Mouse (Mus musculus) liver, embryonic 11.5 days (tissue): ENCODE measurements around the gene Dst. TPM values are rescaled to one million over a fixed set of nuclear protein-coding genes. Genes with fewer than 3 reads are reported as not detected.

ENCODE experiments used
- ATAC-seq: fragments of 200-750 bp; cut with Nextera tagmentation; replicated peaks from 2 replicates; pipeline ENCODE4 v1.8.0; 2017; ENCODE audit warnings: moderate number of reproducible peaks, mild to moderate bottlenecking, moderate TSS enrichment, moderate library complexity; ENCODE audit not compliant: low FRiP score
- DNase-seq: peaks from one replicate; pipeline ENCODE4 v3.0.0-alpha.2; 2017; ENCODE audit warnings: low spot score
- H3K27ac ChIP-seq: fragments of 300-500 bp; sonication (generic); 2 replicates; pipeline ENCODE4 v1.5.1; 2014; ENCODE audit warnings: mild to moderate bottlenecking, low read depth, low read length, control low read depth
- H3K27me3 ChIP-seq: fragments of 300-500 bp; sonication (generic); replicated peaks from 2 replicates; pipeline ENCODE4 v1.6.1; 2014; ENCODE audit warnings: low read length, mixed read lengths; ENCODE audit not compliant: control insufficient read depth, insufficient read depth
- H3K36me3 ChIP-seq: fragments of 300-500 bp; sonication (generic); 2 replicates; pipeline ENCODE4 v1.6.1; 2014; ENCODE audit warnings: mild to moderate bottlenecking, low read length, moderate library complexity, mixed read lengths; ENCODE audit not compliant: control insufficient read depth, insufficient read depth
- H3K4me1 ChIP-seq: fragments of 300-500 bp; sonication (generic); replicated peaks from 2 replicates; pipeline ENCODE4 v1.6.1; 2014; ENCODE audit warnings: low read length, mixed read lengths; ENCODE audit not compliant: control insufficient read depth, insufficient read depth
- H3K4me2 ChIP-seq: fragments of 300-500 bp; sonication (generic); 2 replicates; pipeline ENCODE4 v1.6.1; 2014; ENCODE audit warnings: mild to moderate bottlenecking, control low read depth, moderate library complexity
- H3K4me3 ChIP-seq: fragments of 300-500 bp; sonication (generic); 2 replicates; pipeline ENCODE4 v1.5.1; 2014; ENCODE audit warnings: low read depth, low read length, control low read depth
- H3K9ac ChIP-seq: fragments of 300-500 bp; sonication (generic); 2 replicates; pipeline ENCODE4 v1.6.1; 2014; ENCODE audit warnings: low read depth, low read length, control low read depth
- H3K9me3 ChIP-seq: fragments of 300-500 bp; sonication (generic); 2 replicates; pipeline ENCODE4 v1.6.1; 2016; ENCODE audit warnings: low read length, inconsistent platforms, mixed read lengths; ENCODE audit not compliant: control insufficient read depth
- WGBS: fragments of 180-500 bp; shearing (Covaris S2); extraction: QIAGEN DNeasy Blood & Tissue Kit; methylation state at CpG from one replicate; pipeline ENCODE4 v1.1.7; 2014; 5-methylcytosine and 5-hydroxymethylcytosine counted together
- polyA plus RNA-seq: library from polyadenylated mRNA; unstranded; fragments of >200 nt; fragmentation: Nextera tagmentation; extraction: Ambion mirVana; gene quantifications from 2 replicates; pipeline ENCODE4 v1.2.1, GENCODE M21; 2014

Gene Dst
- polyA plus RNA-seq, 1 experiment from 2014 or later = 9.4 TPM

- Histone ChIP-seq H3K9ac (no peak overlapping the region), H3K4me3 (no peak overlapping the region), H3K4me2 (no peak overlapping the region), H3K9me3 (no peaks in the 10 kb centered on the region), H3K36me3 (no peaks in the 10 kb centered on the region), H3K4me1 (no peaks in the 10 kb centered on the region), H3K27ac (no peak overlapping the region), H3K27me3 (no peaks in the 10 kb centered on the region)
- DNase-seq (no peak), ATAC-seq (no peak)
- WGBS = 75% methylated on average over 5 of the region's 5 CpGs
Observed at GRCm38 (mm10) chr1:33996105-33996887, 88.3 kb downstream of the Dst start.

- ATAC-seq (no peak), DNase-seq (no peak)
- no peak overlapping the region for H3K4me3 ChIP-seq
- no peak overlapping the region for H3K27ac ChIP-seq
- 83% methylated on average over 4 of the region's 4 CpGs for WGBS
- no peaks in the 10 kb centered on the region for H3K9me3 ChIP-seq
- H3K9ac ChIP-seq = no peak overlapping the region
- no peaks in the 10 kb centered on the region for H3K27me3 ChIP-seq
- H3K4me2 ChIP-seq = no peak overlapping the region
- peaks cover 7% of the 10 kb centered on the region; the same call in 1 of the 2 replicates for H3K4me1 ChIP-seq
- no peaks in the 10 kb centered on the region for H3K36me3 ChIP-seq
Observed at GRCm38 (mm10) chr1:34002321-34002720, 94.3 kb downstream of the Dst start.

- Histone ChIP-seq H3K36me3 (no peaks in the 10 kb centered on the region), H3K27me3 (no peaks in the 10 kb centered on the region), H3K4me3 (no peak overlapping the region), H3K9ac (no peak overlapping the region), H3K27ac (no peak overlapping the region), H3K9me3 (no peaks in the 10 kb centered on the region), H3K4me1 (peaks cover 7% of the 10 kb centered on the region; the same call in 1 of the 2 replicates), H3K4me2 (no peak overlapping the region)
- DNase-seq = no peak
- ATAC-seq = no peak
- 45% methylated on average over 9 of the region's 9 CpGs for WGBS
Observed at GRCm38 (mm10) chr1:34002970-34003369, 94.9 kb downstream of the Dst start.

- peak overlapping the region; percentile 42 for H3K4me3 ChIP-seq
- H3K36me3 ChIP-seq = no peaks in the 10 kb centered on the region
- no peak overlapping the region for H3K27ac ChIP-seq
- peak overlapping the region; percentile 74 for H3K4me2 ChIP-seq
- ATAC-seq = no peak
- H3K27me3 ChIP-seq = no peaks in the 10 kb centered on the region
- H3K9ac ChIP-seq = no peak overlapping the region
- 14% methylated on average over 10 of the region's 10 CpGs for WGBS
- no peak for DNase-seq
- no peaks in the 10 kb centered on the region for H3K9me3 ChIP-seq
- peaks cover 7% of the 10 kb centered on the region; the same call in 1 of the 2 replicates for H3K4me1 ChIP-seq
Observed at GRCm38 (mm10) chr1:34005238-34005725, 97.3 kb downstream of the Dst start.

- WGBS = 2% methylated on average over 29 of the region's 29 CpGs
- H3K36me3 ChIP-seq = no peaks in the 10 kb centered on the region
- DNase-seq (peak; percentile 46), ATAC-seq (peak; percentile 61; the same call in 1 of the 2 replicates)
- H3K4me1 ChIP-seq = peaks cover 7% of the 10 kb centered on the region
- peaks cover 3% of the 10 kb centered on the region; the same call in 1 of the 2 replicates for H3K27me3 ChIP-seq
- H3K9ac ChIP-seq = peak overlapping the region; percentile 13; the same call in 1 of the 2 replicates
- peak overlapping the region; percentile 42 for H3K4me3 ChIP-seq
- H3K9me3 ChIP-seq = no peaks in the 10 kb centered on the region
- H3K27ac ChIP-seq = no peak overlapping the region
- H3K4me2 ChIP-seq = peak overlapping the region; percentile 74
Observed at GRCm38 (mm10) chr1:34005726-34006638, 98.0 kb downstream of the Dst start.

DNA sequence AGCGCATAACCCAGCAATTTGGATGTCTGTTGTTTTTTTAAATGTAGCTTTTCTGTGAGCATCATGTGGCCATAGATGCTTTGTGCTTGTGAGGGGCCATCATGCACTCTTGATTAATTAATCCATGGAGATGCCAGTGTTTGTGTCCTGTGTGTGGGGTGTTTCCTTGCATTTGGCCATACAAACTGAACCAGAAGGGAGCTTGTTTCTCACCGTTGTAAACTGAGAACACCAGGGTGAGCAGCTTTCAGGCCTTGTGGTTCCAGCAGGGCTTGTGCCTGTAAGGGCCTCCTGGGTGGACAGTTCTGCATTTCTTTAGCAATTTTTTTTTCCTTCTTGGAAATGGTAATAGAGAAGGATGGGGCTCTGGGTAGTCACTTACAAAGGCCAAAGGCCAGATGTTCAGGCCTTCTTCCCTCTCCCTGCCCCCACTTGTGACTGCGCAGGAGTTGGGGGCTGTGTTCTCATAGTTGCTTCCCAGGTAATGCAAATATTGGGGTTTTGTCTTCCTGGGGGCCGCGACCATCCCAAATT is 98.9 kb downstream of the Dst start:
- H3K9ac ChIP-seq = no peak overlapping the region

GRCm38 (mm10) chr1:34007379-34007778 is 99.4 kb downstream of the Dst start:
- DNase-seq (no peak), ATAC-seq (no peak)
- Histone ChIP-seq H3K4me2 (no peak overlapping the region), H3K4me1 (peaks cover 7% of the 10 kb centered on the region), H3K27me3 (peaks cover 9% of the 10 kb centered on the region; the same call in 1 of the 2 replicates), H3K9ac (no peak overlapping the region), H3K36me3 (no peaks in the 10 kb centered on the region), H3K4me3 (no peak overlapping the region), H3K27ac (no peak overlapping the region), H3K9me3 (no peaks in the 10 kb centered on the region)
- WGBS = 57% methylated on average over 4 of the region's 4 CpGs

More for the DNA sequence above, 98.9 kb downstream of the Dst start:
- peak overlapping the region; percentile 74 for H3K4me2 ChIP-seq
- no peak for DNase-seq
- peaks cover 8% of the 10 kb centered on the region; the same call in 1 of the 2 replicates for H3K27me3 ChIP-seq
- 44% methylated on average over 5 of the region's 5 CpGs for WGBS
- H3K36me3 ChIP-seq = no peaks in the 10 kb centered on the region
- 0 out of 2 replicates have a peak overlapping the region, but pooled peaks have one; percentile 42 for H3K4me3 ChIP-seq
- H3K9me3 ChIP-seq = no peaks in the 10 kb centered on the region
- no peak overlapping the region for H3K27ac ChIP-seq
- ATAC-seq = no peak
- H3K4me1 ChIP-seq = peaks cover 7% of the 10 kb centered on the region

DNA sequence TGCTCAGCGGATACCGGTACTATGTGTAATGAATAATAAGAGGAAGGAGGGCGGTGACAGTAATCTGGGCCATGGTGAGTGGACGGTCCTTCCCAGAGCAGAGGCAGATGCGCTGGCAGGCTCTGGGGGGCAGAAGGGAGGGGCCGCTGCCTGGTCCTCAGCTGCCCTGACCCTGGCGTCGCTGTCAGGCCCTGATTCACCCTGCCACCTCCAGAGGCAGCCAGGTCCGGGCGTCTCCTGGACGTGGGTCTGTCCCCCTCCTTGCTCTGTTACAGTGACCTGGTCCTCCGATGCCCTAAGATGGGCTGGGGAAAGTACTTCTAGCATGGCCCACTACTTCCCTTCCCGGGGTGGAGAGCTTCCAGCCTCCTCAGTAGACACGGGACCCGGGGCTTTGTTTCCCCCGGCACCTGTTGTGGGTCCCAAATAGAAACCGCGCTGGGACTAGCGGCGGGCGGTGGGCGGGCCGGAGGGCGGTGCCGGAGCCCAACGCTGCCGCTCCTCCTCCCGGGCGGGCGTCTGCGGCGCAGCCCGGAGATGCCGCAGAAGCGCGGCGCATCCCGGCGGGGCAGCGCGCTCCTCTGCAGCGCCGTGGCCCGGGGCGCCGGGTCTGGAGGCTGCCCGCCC is 103.1 kb downstream of the Dst start:
- H3K9ac ChIP-seq = peak overlapping the region; percentile 20
- H3K27me3 ChIP-seq = peaks cover 9% of the 10 kb centered on the region; the same call in 1 of the 2 replicates
- no peaks in the 10 kb centered on the region for H3K9me3 ChIP-seq
- no peaks in the 10 kb centered on the region for H3K36me3 ChIP-seq
- no peaks in the 10 kb centered on the region; the same call in none of the 2 replicates for H3K4me1 ChIP-seq
- under 1% methylated on average over 47 of the region's 47 CpGs for WGBS
- H3K27ac ChIP-seq = no peak overlapping the region
- DNase-seq (peak; percentile 56), ATAC-seq (peak; percentile 63)
- peak overlapping the region; percentile 61 for H3K4me3 ChIP-seq
- H3K4me2 ChIP-seq = peak overlapping the region; percentile 67
